Mouse (Mus musculus) cortical plate, adult 2 months (tissue): Measurements from ENCODE around the gene Ccm2l.

Experiments used
- CTCF ChIP-seq: fragments of 200-500 bp; IDR thresholded peaks from 2 replicates; pipeline ENCODE4 v1.5.1; 2011; ENCODE audit warnings: mild to moderate bottlenecking, control low read depth, low read length; ENCODE audit not compliant: insufficient read depth; ENCODE audit errors: extremely low read depth
- POLR2A ChIP-seq: fragments of 200-500 bp; IDR thresholded peaks from 2 replicates; pipeline ENCODE4 v1.6.1; 2011; ENCODE audit warnings: mild to moderate bottlenecking, low read length, control low read depth; ENCODE audit not compliant: insufficient read depth; ENCODE audit errors: extremely low read depth

DNA sequence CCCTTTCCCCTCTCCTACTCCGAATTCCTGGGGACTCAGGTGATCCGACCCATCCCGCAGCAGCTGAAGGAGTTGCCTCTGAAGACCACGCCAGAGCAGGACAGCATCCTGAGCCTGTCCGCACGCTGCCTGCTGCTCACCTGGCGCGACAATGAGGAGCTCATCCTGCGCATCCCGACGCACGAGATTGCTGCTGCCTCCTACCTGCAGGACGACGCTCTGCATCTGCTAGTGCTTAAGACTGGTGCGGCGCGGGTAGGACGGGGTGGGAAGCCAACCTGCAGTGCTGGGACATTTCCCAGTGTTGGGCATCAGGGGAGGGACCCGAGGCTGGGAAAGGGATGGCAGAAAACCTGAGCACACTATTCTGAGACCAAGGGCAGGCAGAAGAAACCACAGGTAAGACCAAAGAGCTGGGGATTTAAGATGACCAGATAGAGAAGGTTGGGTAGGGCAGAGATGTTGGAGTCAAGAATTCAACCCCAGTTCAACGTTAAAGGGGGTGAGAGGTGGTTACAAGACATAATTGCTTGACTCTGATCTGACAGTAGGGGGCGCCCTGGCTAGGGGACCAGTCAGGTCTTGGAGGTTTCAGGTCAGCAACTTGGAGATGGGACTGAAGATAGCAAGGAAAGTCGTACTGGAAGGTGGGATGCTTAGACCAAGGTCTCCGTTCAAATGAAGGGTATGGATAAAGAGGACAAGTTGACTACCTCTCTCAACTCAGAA lies 5.2 kb downstream of the Ccm2l start:
- TF ChIP-seq POLR2A (no peak), CTCF (peak; percentile 48; the same call in 1 of the 2 replicates)
